Mouse (Mus musculus): ENCODE results near the gene Gm10912.
"Not testable (repeated sequence)": the region's sequence is repeated elsewhere in the genome, so short reads cannot be mapped to it uniquely, and the experiment has no call there.

DNA sequence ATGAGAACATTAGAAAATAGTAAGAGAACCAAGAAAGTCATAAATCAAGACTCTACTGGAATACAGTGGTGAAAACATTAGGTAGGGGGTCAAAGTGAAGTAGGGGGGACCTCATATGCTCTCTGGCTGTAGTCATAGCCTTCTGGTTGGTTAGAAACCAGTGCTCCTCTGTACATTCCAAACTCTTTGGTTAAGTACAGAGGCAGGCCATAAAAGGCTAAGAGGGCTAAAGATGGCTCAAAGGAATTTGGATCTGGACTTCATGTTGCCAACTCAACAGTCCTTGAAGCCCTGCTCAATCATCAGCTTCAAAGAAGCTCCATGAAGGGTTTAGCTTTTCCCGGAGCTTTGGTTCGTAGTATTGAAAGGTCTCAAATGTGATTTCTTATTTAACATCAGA, 43.4 kb downstream of the Gm10912 start:
- not testable (repeated sequence) for TF ChIP-seq POLR2A (IDR thresholded peaks at IDR 0.05; ENCODE audit: borderline replicate concordance, low read depth, low read length); CTCF (IDR thresholded peaks at IDR 0.05; ENCODE audit: low read depth, low read length)

Data from bone marrow macrophage, adult 2 months (primary cell).